Mouse (Mus musculus): ENCODE results near the gene 1700086D15Rik. TPM values are rescaled to one million over a fixed set of nuclear protein-coding genes. Genes with fewer than 3 reads are reported as not detected.

Gene 1700086D15Rik
- total and polyA plus RNA-seq, 2 experiments from 2014 or later = 0.33 to 0.71 TPM

GRCm38 (mm10) chr11:65137145-65137652 lies 22.5 kb downstream of the 1700086D15Rik start:
- no peak for ATAC-seq
- Histone ChIP-seq H3K27ac (ENCODE audit: low read depth, low read length) (no peak overlapping the region), H3K4me1 (ENCODE audit: insufficient read depth) (no peaks in the 10 kb centered on the region), H3K9ac (no peak overlapping the region), H3K9me3 (ENCODE audit: low read length) (no peaks in the 10 kb centered on the region), H3K36me3 (ENCODE audit: insufficient read depth) (no peaks in the 10 kb centered on the region), H3K4me2 (ENCODE audit: low read depth) (no peak overlapping the region), H3K4me3 (ENCODE audit: low read depth, low read length) (no peak overlapping the region), H3K27me3 (ENCODE audit: insufficient read depth, low read length) (no peaks in the 10 kb centered on the region)
- WGBS = 66% methylated on average over 2 of the region's 2 CpGs
- DNase-seq = no peak
- TF ChIP-seq CTCF (IDR thresholded peaks at IDR 0.05; ENCODE audit: low read depth) = no peak

- Histone ChIP-seq H3K4me2 (ENCODE audit: low read depth) (no peak overlapping the region), H3K27me3 (ENCODE audit: insufficient read depth, low read length) (no peaks in the 10 kb centered on the region), H3K27ac (ENCODE audit: low read depth, low read length) (no peak overlapping the region), H3K9ac (no peak overlapping the region), H3K4me3 (ENCODE audit: low read depth, low read length) (no peak overlapping the region), H3K9me3 (ENCODE audit: low read length) (no peaks in the 10 kb centered on the region), H3K36me3 (ENCODE audit: insufficient read depth) (no peaks in the 10 kb centered on the region), H3K4me1 (ENCODE audit: insufficient read depth) (no peaks in the 10 kb centered on the region)
- no peak for TF ChIP-seq CTCF (IDR thresholded peaks at IDR 0.05; ENCODE audit: low read depth)
- ATAC-seq = no peak; the same call in 1 of the 2 replicates
- DNase-seq = no peak
- WGBS = 80% methylated on average over 8 of the region's 8 CpGs
Measured at GRCm38 (mm10) chr11:65135251-65135739, 24.4 kb downstream of the 1700086D15Rik start.

GRCm38 (mm10) chr11:65133661-65134060 lies 26.0 kb downstream of the 1700086D15Rik start:
- H3K4me3 ChIP-seq (ENCODE audit: low read depth, low read length) = no peak overlapping the region
- DNase-seq = no peak
- H3K27me3 ChIP-seq (ENCODE audit: insufficient read depth, low read length) = no peaks in the 10 kb centered on the region
- no peak overlapping the region for H3K4me2 ChIP-seq (ENCODE audit: low read depth)
- no peaks in the 10 kb centered on the region for H3K4me1 ChIP-seq (ENCODE audit: insufficient read depth)
- no peak overlapping the region for H3K9ac ChIP-seq
- no peak for ATAC-seq
- 81% methylated on average over 4 of the region's 4 CpGs for WGBS
- no peak overlapping the region for H3K27ac ChIP-seq (ENCODE audit: low read depth, low read length)
- no peaks in the 10 kb centered on the region for H3K36me3 ChIP-seq (ENCODE audit: insufficient read depth)
- no peak for TF ChIP-seq CTCF (IDR thresholded peaks at IDR 0.05; ENCODE audit: low read depth)
- H3K9me3 ChIP-seq (ENCODE audit: low read length) = no peaks in the 10 kb centered on the region

- DNase-seq = no peak
- Histone ChIP-seq H3K4me2 (ENCODE audit: low read depth) (no peak overlapping the region), H3K4me3 (ENCODE audit: low read depth, low read length) (no peak overlapping the region), H3K27me3 (ENCODE audit: insufficient read depth, low read length) (no peaks in the 10 kb centered on the region), H3K9me3 (ENCODE audit: low read length) (no peaks in the 10 kb centered on the region), H3K4me1 (ENCODE audit: insufficient read depth) (0 out of 2 replicates have a peak, but pooled peaks cover 3% of the 10 kb centered on the region), H3K36me3 (ENCODE audit: insufficient read depth) (no peaks in the 10 kb centered on the region), H3K27ac (ENCODE audit: low read depth, low read length) (no peak overlapping the region), H3K9ac (no peak overlapping the region)
- no peak for ATAC-seq
- peak; percentile 38 for TF ChIP-seq CTCF (IDR thresholded peaks at IDR 0.05; ENCODE audit: low read depth)
- WGBS = 84% methylated on average over 4 of the region's 4 CpGs
Measured at GRCm38 (mm10) chr11:65129110-65129509, 30.6 kb downstream of the 1700086D15Rik start.

- Histone ChIP-seq H3K36me3 (ENCODE audit: insufficient read depth) (no peaks in the 10 kb centered on the region), H3K4me1 (ENCODE audit: insufficient read depth) (0 out of 2 replicates have a peak, but pooled peaks cover 3% of the 10 kb centered on the region), H3K9me3 (ENCODE audit: low read length) (no peaks in the 10 kb centered on the region), H3K9ac (no peak overlapping the region), H3K4me3 (ENCODE audit: low read depth, low read length) (no peak overlapping the region), H3K27me3 (ENCODE audit: insufficient read depth, low read length) (no peaks in the 10 kb centered on the region), H3K27ac (ENCODE audit: low read depth, low read length) (no peak overlapping the region), H3K4me2 (ENCODE audit: low read depth) (no peak overlapping the region)
- ATAC-seq (no peak), DNase-seq (no peak)
- WGBS = 89% methylated on average over 4 of the region's 4 CpGs
- TF ChIP-seq CTCF (IDR thresholded peaks at IDR 0.05; ENCODE audit: low read depth) = no peak
Measured at GRCm38 (mm10) chr11:65128666-65129065, 31.0 kb downstream of the 1700086D15Rik start.

- no peak overlapping the region for H3K4me2 ChIP-seq (ENCODE audit: low read depth)
- no peak overlapping the region for H3K9ac ChIP-seq
- H3K4me1 ChIP-seq (ENCODE audit: insufficient read depth) = 0 out of 2 replicates have a peak, but pooled peaks cover 3% of the 10 kb centered on the region
- no peak overlapping the region for H3K4me3 ChIP-seq (ENCODE audit: low read depth, low read length)
- TF ChIP-seq CTCF (IDR thresholded peaks at IDR 0.05; ENCODE audit: low read depth) = no peak
- no peak for ATAC-seq
- H3K9me3 ChIP-seq (ENCODE audit: low read length) = no peaks in the 10 kb centered on the region
- H3K27me3 ChIP-seq (ENCODE audit: insufficient read depth, low read length) = no peaks in the 10 kb centered on the region
- H3K27ac ChIP-seq (ENCODE audit: low read depth, low read length) = no peak overlapping the region
- no peak for DNase-seq
- WGBS = 72% methylated on average over 9 of the region's 9 CpGs
- H3K36me3 ChIP-seq (ENCODE audit: insufficient read depth) = no peaks in the 10 kb centered on the region
Measured at GRCm38 (mm10) chr11:65126566-65126965, 33.1 kb downstream of the 1700086D15Rik start.

GRCm38 (mm10) chr11:65124913-65125418 lies 34.7 kb downstream of the 1700086D15Rik start:
- no peaks in the 10 kb centered on the region for H3K36me3 ChIP-seq (ENCODE audit: insufficient read depth)
- no peaks in the 10 kb centered on the region for H3K9me3 ChIP-seq (ENCODE audit: low read length)
- H3K9ac ChIP-seq = no peak overlapping the region
- no peaks in the 10 kb centered on the region for H3K27me3 ChIP-seq (ENCODE audit: insufficient read depth, low read length)
- no peak overlapping the region for H3K27ac ChIP-seq (ENCODE audit: low read depth, low read length)
- 59% methylated on average over 8 of the region's 8 CpGs for WGBS
- peak; percentile 50 for DNase-seq
- no peak overlapping the region for H3K4me3 ChIP-seq (ENCODE audit: low read depth, low read length)
- peak; percentile 96 for ATAC-seq
- 0 out of 2 replicates have a peak, but pooled peaks cover 3% of the 10 kb centered on the region for H3K4me1 ChIP-seq (ENCODE audit: insufficient read depth)
- TF ChIP-seq CTCF (IDR thresholded peaks at IDR 0.05; ENCODE audit: low read depth) = no peak
- no peak overlapping the region for H3K4me2 ChIP-seq (ENCODE audit: low read depth)

Data from forebrain, postnatal 0 days (tissue).